Mouse (Mus musculus) hindbrain, embryonic 12.5 days (tissue): ENCODE results near the gene Malsu1. TPM values are rescaled to one million over a fixed set of nuclear protein-coding genes. Genes with fewer than 3 reads are reported as not detected.
A peak's percentile ranks its signal among the peaks of the same experiment; 100 is the strongest.

Experiments used
- ATAC-seq: fragments of 200-750 bp; cut with Nextera tagmentation; 2 replicates; pipeline ENCODE4 v1.8.0; 2017; ENCODE audit warnings: moderate TSS enrichment; ENCODE audit not compliant: low FRiP score
- H3K27ac ChIP-seq: fragments of 300-500 bp; sonication (generic); 2 replicates; pipeline ENCODE4 v1.5.1; 2016; ENCODE audit warnings: mild to moderate bottlenecking
- H3K27me3 ChIP-seq: fragments of 300-500 bp; sonication (generic); 2 replicates; pipeline ENCODE4 v1.6.1; 2016; ENCODE audit warnings: mild to moderate bottlenecking
- H3K36me3 ChIP-seq: fragments of 300-500 bp; sonication (generic); 2 replicates; pipeline ENCODE4 v1.6.1; 2016; ENCODE audit warnings: mild to moderate bottlenecking
- H3K4me1 ChIP-seq: fragments of 300-500 bp; sonication (generic); 2 replicates; pipeline ENCODE4 v1.6.1; 2016
- H3K4me2 ChIP-seq: fragments of 300-500 bp; sonication (generic); replicated peaks from 2 replicates; pipeline ENCODE4 v1.6.1; 2016; ENCODE audit warnings: mild to moderate bottlenecking
- H3K4me3 ChIP-seq: fragments of 300-500 bp; sonication (generic); 2 replicates; pipeline ENCODE4 v1.5.1; 2016; ENCODE audit warnings: mild to moderate bottlenecking
- H3K9ac ChIP-seq: fragments of 300-500 bp; sonication (generic); 2 replicates; pipeline ENCODE4 v1.6.1; 2016; ENCODE audit warnings: mild to moderate bottlenecking, moderate library complexity
- H3K9me3 ChIP-seq: fragments of 300-500 bp; sonication (generic); replicated peaks from 2 replicates; pipeline ENCODE4 v1.6.1; 2016; ENCODE audit warnings: mild to moderate bottlenecking
- WGBS: fragments of 180-500 bp; shearing (Covaris S2); methylation state at CpG from one replicate; pipeline ENCODE4 v1.1.7; 2016; 5-methylcytosine and 5-hydroxymethylcytosine counted together
- polyA plus RNA-seq: library from polyadenylated mRNA; unstranded; fragments of >200 nt; fragmentation: Nextera tagmentation; extraction: Ambion mirVana; gene quantifications from 2 replicates; pipeline ENCODE4 v1.2.1, GENCODE M21; 2016

Gene Malsu1
- polyA plus RNA-seq, 1 experiment from 2014 or later: 67.7 TPM

DNA sequence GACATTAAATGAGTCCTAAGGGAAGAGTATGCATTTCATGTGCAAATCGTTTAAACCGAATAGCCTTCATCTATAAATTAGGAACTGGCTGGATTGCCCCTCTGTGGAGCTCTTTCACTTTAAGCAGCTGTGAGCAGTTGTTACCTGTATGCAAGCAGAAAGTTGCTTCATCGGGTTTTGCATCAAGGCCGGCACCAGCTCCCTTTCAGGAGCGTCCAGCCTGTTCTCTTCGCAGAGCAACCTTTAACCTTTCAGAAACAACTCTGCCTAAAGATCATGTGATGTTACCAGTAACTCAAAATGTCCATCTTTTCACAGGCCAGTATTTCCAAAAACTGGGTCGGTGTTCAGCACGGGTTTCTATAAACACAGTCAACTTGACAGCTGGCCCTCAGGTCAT lies 26.6 kb upstream of the Malsu1 start:
- no peak overlapping the region for H3K27ac ChIP-seq
- no peak overlapping the region for H3K4me2 ChIP-seq
- H3K36me3 ChIP-seq: no peaks in the 10 kb centered on the region
- no peak for ATAC-seq
- no peak overlapping the region for H3K4me3 ChIP-seq
- H3K27me3 ChIP-seq: no peaks in the 10 kb centered on the region
- H3K9me3 ChIP-seq: no peaks in the 10 kb centered on the region
- H3K9ac ChIP-seq: no peak overlapping the region
- 82% methylated on average over 8 of the region's 8 CpGs for WGBS
- peaks cover 3% of the 10 kb centered on the region; the same call in 1 of the 2 replicates for H3K4me1 ChIP-seq

DNA sequence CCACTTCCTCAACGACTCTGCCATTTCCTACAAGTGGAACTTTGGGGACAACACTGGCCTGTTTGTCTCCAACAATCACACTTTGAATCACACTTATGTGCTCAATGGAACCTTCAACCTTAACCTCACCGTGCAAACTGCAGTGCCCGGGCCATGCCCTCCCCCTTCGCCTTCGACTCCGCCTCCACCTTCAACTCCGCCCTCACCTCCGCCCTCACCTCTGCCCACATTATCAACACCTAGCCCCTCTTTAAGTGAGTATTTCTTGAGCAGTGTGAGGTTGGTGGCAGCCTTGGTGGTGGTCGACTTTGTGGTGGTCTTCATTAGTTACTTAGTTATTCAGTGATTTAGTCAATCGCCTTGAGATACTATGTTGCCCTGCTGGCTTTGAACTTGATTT lies 25.7 kb upstream of the Malsu1 start:
- no peaks in the 10 kb centered on the region for H3K27me3 ChIP-seq
- WGBS: 80% methylated on average over 10 of the region's 10 CpGs
- H3K36me3 ChIP-seq: no peaks in the 10 kb centered on the region
- H3K4me1 ChIP-seq: peaks cover 3% of the 10 kb centered on the region; the same call in 1 of the 2 replicates
- H3K27ac ChIP-seq: no peak overlapping the region
- H3K9me3 ChIP-seq: no peaks in the 10 kb centered on the region
- H3K4me3 ChIP-seq: no peak overlapping the region
- H3K9ac ChIP-seq: no peak overlapping the region
- H3K4me2 ChIP-seq: no peak overlapping the region
- no peak for ATAC-seq

DNA sequence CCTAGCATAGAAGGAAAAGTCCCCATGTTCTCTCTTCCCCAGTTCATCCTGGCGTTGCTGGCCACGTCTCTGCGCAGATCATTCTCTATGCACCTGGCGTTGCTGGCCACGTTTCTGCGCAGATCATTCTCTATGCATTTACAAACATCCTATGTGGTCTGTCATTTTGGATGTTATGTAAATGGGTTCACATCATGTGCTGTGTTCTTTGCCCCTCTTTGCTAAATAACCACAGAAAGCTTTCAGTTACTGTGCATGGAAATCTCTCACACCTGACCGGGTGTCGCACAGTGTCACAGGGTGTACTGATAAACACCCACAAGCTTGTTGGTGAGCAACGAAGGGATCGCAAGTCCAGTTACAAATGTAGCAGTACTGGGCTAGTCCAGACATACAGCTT lies 25.2 kb upstream of the Malsu1 start:
- H3K4me1 ChIP-seq: peaks cover 3% of the 10 kb centered on the region; the same call in 1 of the 2 replicates
- no peaks in the 10 kb centered on the region for H3K27me3 ChIP-seq
- no peak for ATAC-seq

DNA sequence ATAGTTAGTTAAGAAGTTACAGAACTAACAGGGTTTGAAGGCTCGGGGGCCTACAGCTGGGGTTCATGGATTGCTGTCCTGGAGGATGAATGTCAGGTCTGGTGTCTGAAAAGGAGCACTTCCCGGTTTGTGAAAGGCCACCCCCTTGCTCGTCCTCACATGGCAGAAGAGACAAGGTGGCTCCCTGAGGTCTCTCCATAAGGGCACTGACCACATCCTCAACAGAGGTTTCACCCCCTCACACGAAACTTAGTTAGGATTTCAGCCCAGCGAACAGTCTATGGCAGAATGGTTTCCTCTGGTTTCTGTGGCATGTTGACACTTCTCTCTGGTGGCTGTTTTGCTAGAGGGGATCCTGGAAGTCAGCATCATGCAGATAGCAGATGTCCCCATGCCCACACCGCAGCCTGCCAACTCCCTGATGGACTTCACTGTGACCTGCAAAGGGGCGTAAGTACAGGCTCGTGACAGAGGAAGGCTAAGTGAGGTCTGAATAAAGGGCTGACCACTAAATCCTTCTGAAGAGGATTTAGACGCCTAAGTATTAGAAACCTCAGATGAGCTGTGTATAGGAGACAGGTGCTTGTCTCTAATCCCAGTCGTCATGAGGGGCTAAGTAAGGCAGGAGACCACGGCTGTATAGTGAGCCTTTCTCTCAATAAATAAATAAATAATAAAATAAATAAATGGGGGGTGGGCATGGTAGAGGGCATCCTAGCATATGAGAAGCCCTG lies 22.8 kb upstream of the Malsu1 start:
- Histone ChIP-seq H3K27ac (no peak overlapping the region), H3K27me3 (no peaks in the 10 kb centered on the region), H3K4me3 (no peak overlapping the region), H3K36me3 (no peaks in the 10 kb centered on the region), H3K9ac (no peak overlapping the region), H3K4me2 (no peak overlapping the region), H3K4me1 (peaks cover 11% of the 10 kb centered on the region), H3K9me3 (no peaks in the 10 kb centered on the region)
- WGBS: 71% methylated on average over 11 of the region's 11 CpGs
- no peak for ATAC-seq

More for the DNA sequence above, 25.2 kb upstream of the Malsu1 start:
- H3K27ac ChIP-seq: no peak overlapping the region
- no peaks in the 10 kb centered on the region for H3K36me3 ChIP-seq
- no peak overlapping the region for H3K4me3 ChIP-seq
- WGBS: 88% methylated on average over 10 of the region's 10 CpGs
- H3K9ac ChIP-seq: no peak overlapping the region
- H3K4me2 ChIP-seq: no peak overlapping the region
- H3K9me3 ChIP-seq: no peaks in the 10 kb centered on the region

DNA sequence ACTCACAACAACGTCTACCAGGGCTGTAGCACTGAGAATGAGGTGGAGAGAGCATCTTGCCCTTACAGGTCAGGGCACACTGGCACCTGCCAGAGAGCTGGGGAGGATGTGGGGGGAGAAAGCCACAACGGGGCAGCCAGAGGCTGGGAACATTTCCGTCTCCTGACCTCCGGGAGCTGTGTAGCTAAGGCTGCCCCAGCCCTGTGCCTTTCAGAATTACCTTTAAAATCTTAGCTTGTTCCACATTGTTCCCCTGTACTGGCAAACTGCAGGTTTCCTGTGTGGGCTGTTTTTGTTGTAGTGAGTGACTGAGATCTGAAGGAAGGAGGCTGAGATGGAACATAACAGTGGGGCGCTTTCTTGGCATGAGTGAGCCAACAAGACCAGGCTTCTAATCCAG lies 21.4 kb upstream of the Malsu1 start:
- Histone ChIP-seq H3K4me2 (no peak overlapping the region), H3K27ac (no peak overlapping the region), H3K36me3 (no peaks in the 10 kb centered on the region), H3K27me3 (no peaks in the 10 kb centered on the region), H3K4me3 (no peak overlapping the region), H3K4me1 (peaks cover 11% of the 10 kb centered on the region), H3K9me3 (no peaks in the 10 kb centered on the region), H3K9ac (no peak overlapping the region)
- no peak for ATAC-seq
- 73% methylated on average over 5 of the region's 5 CpGs for WGBS

DNA sequence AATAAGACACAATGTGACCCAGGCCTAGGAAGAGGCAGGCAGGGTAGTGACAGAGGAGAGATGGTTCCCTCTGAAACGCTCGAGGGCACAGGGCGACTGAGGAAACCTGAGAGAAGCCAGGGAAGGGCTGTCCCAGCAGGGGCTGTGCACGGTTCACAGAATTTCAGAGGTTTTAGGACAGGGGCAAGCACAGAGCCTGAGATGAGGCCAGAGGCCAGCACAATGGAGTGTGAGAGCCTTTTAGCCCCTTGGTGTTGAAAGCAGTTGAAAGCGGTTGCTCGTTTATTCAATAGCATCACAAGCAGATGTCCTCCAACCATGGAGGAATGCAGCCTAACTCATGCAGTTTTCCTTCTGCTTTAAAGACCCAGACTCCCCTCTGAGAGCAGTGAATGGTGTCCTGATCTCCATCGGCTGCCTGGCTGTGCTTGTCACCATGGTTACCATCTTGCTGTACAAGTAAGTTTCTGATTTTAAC lies 18.3 kb upstream of the Malsu1 start:
- H3K36me3 ChIP-seq: no peaks in the 10 kb centered on the region
- ATAC-seq: peak; percentile 46
- peaks cover 8% of the 10 kb centered on the region for H3K4me1 ChIP-seq
- WGBS: 2% methylated on average over 7 of the region's 7 CpGs
- no peaks in the 10 kb centered on the region for H3K9me3 ChIP-seq
- H3K4me3 ChIP-seq: no peak overlapping the region
- no peak overlapping the region for H3K4me2 ChIP-seq
- no peaks in the 10 kb centered on the region for H3K27me3 ChIP-seq
- H3K9ac ChIP-seq: 0 out of 2 replicates have a peak overlapping the region, but pooled peaks have one; percentile 5
- H3K27ac ChIP-seq: peak overlapping the region; percentile 58

DNA sequence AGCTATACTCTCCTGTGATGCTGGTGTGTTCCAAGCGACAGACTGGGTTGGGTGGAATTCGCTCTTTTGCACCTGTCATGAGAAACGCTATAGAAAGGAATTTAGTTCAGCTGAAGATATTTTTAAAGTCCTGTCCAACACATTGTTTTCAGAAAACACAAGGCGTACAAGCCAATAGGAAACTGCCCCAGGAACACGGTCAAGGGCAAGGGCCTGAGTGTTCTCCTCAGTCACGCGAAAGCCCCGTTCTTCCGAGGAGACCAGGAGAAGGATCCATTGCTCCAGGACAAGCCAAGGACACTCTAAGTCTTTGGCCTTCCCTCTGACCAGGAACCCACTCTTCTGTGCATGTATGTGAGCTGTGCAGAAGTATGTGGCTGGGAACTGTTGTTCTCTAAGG lies 17.6 kb upstream of the Malsu1 start:
- Histone ChIP-seq H3K4me1 (peaks cover 8% of the 10 kb centered on the region), H3K9me3 (no peaks in the 10 kb centered on the region), H3K27ac (no peak overlapping the region), H3K27me3 (no peaks in the 10 kb centered on the region), H3K9ac (no peak overlapping the region), H3K4me3 (no peak overlapping the region), H3K36me3 (no peaks in the 10 kb centered on the region), H3K4me2 (no peak overlapping the region)
- WGBS: 55% methylated on average over 9 of the region's 9 CpGs
- no peak for ATAC-seq

GRCm38 (mm10) chr6:49057053-49058021 lies 16.3 kb upstream of the Malsu1 start:
- H3K9me3 ChIP-seq: no peaks in the 10 kb centered on the region
- no peaks in the 10 kb centered on the region for H3K27me3 ChIP-seq
- ATAC-seq: peak; percentile 52
- peaks cover 8% of the 10 kb centered on the region for H3K4me1 ChIP-seq
- H3K4me3 ChIP-seq: no peak overlapping the region
- no peak overlapping the region for H3K9ac ChIP-seq
- no peaks in the 10 kb centered on the region for H3K36me3 ChIP-seq
- WGBS: 36% methylated on average over 8 of the region's 8 CpGs
- no peak overlapping the region for H3K27ac ChIP-seq
- no peak overlapping the region for H3K4me2 ChIP-seq

GRCm38 (mm10) chr6:49068361-49068760 lies 5.2 kb upstream of the Malsu1 start:
- no peak overlapping the region for H3K4me3 ChIP-seq
- ATAC-seq: no peak
- H3K4me2 ChIP-seq: no peak overlapping the region
- 0 out of 2 replicates have a peak, but pooled peaks cover 3% of the 10 kb centered on the region for H3K4me1 ChIP-seq
- no peaks in the 10 kb centered on the region for H3K27me3 ChIP-seq
- H3K27ac ChIP-seq: no peak overlapping the region
- H3K9ac ChIP-seq: no peak overlapping the region
- no peaks in the 10 kb centered on the region for H3K36me3 ChIP-seq
- H3K9me3 ChIP-seq: no peaks in the 10 kb centered on the region
- WGBS: 51% methylated on average over 4 of the region's 4 CpGs

- Histone ChIP-seq H3K27ac (peak overlapping the region; percentile 81), H3K4me1 (peaks cover 16% of the 10 kb centered on the region), H3K27me3 (no peaks in the 10 kb centered on the region), H3K4me2 (peak overlapping the region; percentile 88), H3K9ac (peak overlapping the region; percentile 89), H3K9me3 (no peaks in the 10 kb centered on the region), H3K36me3 (no peaks in the 10 kb centered on the region), H3K4me3 (peak overlapping the region; percentile 92)
- WGBS: 1% methylated on average over 19 of the region's 19 CpGs
- ATAC-seq: peak; percentile 77
These were observed 509 bp downstream of the Malsu1 start for GRCm38 (mm10) chr6:49074117-49074490.

GRCm38 (mm10) chr6:49077894-49078293 lies 4.3 kb downstream of the Malsu1 start:
- Histone ChIP-seq H3K4me2 (no peak overlapping the region), H3K9me3 (no peaks in the 10 kb centered on the region), H3K9ac (no peak overlapping the region), H3K27ac (no peak overlapping the region), H3K27me3 (no peaks in the 10 kb centered on the region), H3K4me3 (no peak overlapping the region), H3K4me1 (peaks cover 16% of the 10 kb centered on the region), H3K36me3 (no peaks in the 10 kb centered on the region)
- no peak for ATAC-seq
- 91% methylated on average over 2 of the region's 2 CpGs for WGBS

DNA sequence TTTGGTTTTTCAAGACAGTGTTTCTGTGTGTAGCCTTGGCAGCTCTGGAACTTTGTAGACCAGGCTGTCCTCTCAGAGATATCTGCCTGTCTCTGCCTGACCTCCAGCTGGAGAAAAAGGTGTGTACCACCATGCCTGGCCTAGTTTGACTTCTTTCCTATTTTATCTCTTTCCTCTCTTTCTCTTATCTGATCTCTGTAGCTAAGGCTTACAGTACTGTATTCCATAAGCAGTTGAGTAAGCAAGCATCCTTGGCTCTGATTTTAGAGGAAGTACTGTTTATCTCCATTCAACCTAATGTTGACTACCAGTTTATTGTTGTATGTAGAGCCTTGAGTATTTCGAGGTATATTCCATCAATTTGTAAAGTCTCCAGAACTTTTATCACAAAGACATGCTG lies 5.7 kb downstream of the Malsu1 start:
- Histone ChIP-seq H3K9ac (no peak overlapping the region), H3K9me3 (no peaks in the 10 kb centered on the region), H3K27ac (no peak overlapping the region), H3K4me2 (no peak overlapping the region), H3K36me3 (peaks cover 14% of the 10 kb centered on the region), H3K27me3 (no peaks in the 10 kb centered on the region), H3K4me3 (no peak overlapping the region), H3K4me1 (peaks cover 13% of the 10 kb centered on the region)
- no peak for ATAC-seq
- WGBS: 94% methylated on average over 1 of the region's 1 CpGs
